Mouse (Mus musculus) lung, postnatal 4 days (tissue): ENCODE measurements around the gene Gzmg.
"Not testable (repeated sequence)": the region's sequence is repeated elsewhere in the genome, so short reads cannot be mapped to it uniquely, and the experiment has no call there.

Source experiments
- DNase-seq, 2 experiments: peaks; one replicate each; pipeline ENCODE4 v3.0.0; 2021

The Gzmg gene

GRCm38 (mm10) chr14:56159479-56159878 is at the start of gene Gzmg:
TSS of gene Gzmg (minus strand) at chr14:56159579.
- not testable (repeated sequence) for DNase-seq

- DNase-seq: no peak
Observed at GRCm38 (mm10) chr14:56205613-56206012, 46.2 kb upstream of the Gzmg start.

- peak; percentile 31 to 49 for DNase-seq
Observed at GRCm38 (mm10) chr14:56205021-56205420, 45.6 kb upstream of the Gzmg start.

GRCm38 (mm10) chr14:56203975-56204374 is 44.6 kb upstream of the Gzmg start:
- peak; percentile 34 to 63 for DNase-seq

GRCm38 (mm10) chr14:56186946-56187345 is 27.6 kb upstream of the Gzmg start:
- DNase-seq: peak in 1 of 2 experiments; percentile 4

GRCm38 (mm10) chr14:56186521-56186920 is 27.1 kb upstream of the Gzmg start:
- DNase-seq: no peak

GRCm38 (mm10) chr14:56177651-56178050 is 18.3 kb upstream of the Gzmg start:
- DNase-seq: peak; percentile 26 to 44

GRCm38 (mm10) chr14:56174499-56174898 is 15.1 kb upstream of the Gzmg start, which contains the start of gene Gzmn:
TSS of gene Gzmn (minus strand) at chr14:56174599.
- no peak for DNase-seq

GRCm38 (mm10) chr14:56173396-56173795 is 14.0 kb upstream of the Gzmg start:
- DNase-seq: no peak

GRCm38 (mm10) chr14:56172744-56173143 is 13.4 kb upstream of the Gzmg start:
- no peak for DNase-seq

GRCm38 (mm10) chr14:56168009-56168408 is 8.6 kb upstream of the Gzmg start:
- DNase-seq: no peak

GRCm38 (mm10) chr14:56162109-56162508 is 2.7 kb upstream of the Gzmg start:
- peak in 1 of 2 experiments; percentile 0 for DNase-seq

GRCm38 (mm10) chr14:56155340-56155739 is 4.0 kb downstream of the Gzmg start:
- DNase-seq: peak in 1 of 2 experiments; percentile 2

GRCm38 (mm10) chr14:56133675-56134074 is 25.7 kb downstream of the Gzmg start:
- not testable (repeated sequence) for DNase-seq

- not testable (repeated sequence) for DNase-seq
Observed at GRCm38 (mm10) chr14:56132508-56132907, 26.9 kb downstream of the Gzmg start, which contains the start of gene Gzmd. TSS of gene Gzmd (minus strand) at chr14:56132608.

- DNase-seq: no peak
Observed at GRCm38 (mm10) chr14:56128341-56128740, 31.0 kb downstream of the Gzmg start.

GRCm38 (mm10) chr14:56123516-56123915 is 35.9 kb downstream of the Gzmg start:
- DNase-seq: no peak

GRCm38 (mm10) chr14:56120525-56120924 is 38.9 kb downstream of the Gzmg start, which contains the start of gene Gzme:
TSS of gene Gzme (minus strand) at chr14:56120625.
- no peak for DNase-seq

- not testable (repeated sequence) for DNase-seq
Observed at GRCm38 (mm10) chr14:56115531-56116310, 43.7 kb downstream of the Gzmg start.
